Mouse (Mus musculus) frontal cortex, postnatal 10 days (tissue): ENCODE measurements around the gene BC049715.
"Not testable (repeated sequence)": the region's sequence is repeated elsewhere in the genome, so short reads cannot be mapped to it uniquely, and the experiment has no call there.

ENCODE experiments used
- DNase-seq, 2 experiments: peaks; one replicate each; pipeline ENCODE4 v3.0.0; 2022; ENCODE audit warnings: low spot score in 2 of 2, mixed read lengths in 1 of 2

BC049715 gene

DNA sequence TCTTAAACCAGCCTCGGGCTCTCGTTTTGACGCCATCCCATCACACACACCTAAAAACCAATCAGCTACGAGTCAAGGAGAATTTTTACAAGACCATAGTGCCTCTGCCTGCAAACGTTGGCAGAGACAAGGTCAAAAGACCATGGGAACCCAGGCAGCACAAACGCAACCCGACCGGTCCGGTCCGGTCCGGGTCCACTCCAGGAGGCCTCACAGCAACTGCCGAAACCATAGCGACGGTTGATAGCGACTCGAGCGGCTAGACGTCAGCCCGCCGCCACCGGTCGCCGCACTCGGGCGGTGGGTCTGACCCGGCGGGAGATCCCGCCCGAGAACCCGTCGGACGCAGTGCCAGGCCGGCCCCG, at the start of gene BC049715:
Gene BC049715, plus strand, starts transcription at position 111 of the 365 bp plus-strand sequence.
- DNase-seq = no peak

- no peak for DNase-seq
Measured at GRCm38 (mm10) chr6:136781377-136781986, 45.9 kb upstream of the BC049715 start, which contains the start of gene Gucy2c. Gene Gucy2c (minus strand): TSS chr6:136781765.

DNA sequence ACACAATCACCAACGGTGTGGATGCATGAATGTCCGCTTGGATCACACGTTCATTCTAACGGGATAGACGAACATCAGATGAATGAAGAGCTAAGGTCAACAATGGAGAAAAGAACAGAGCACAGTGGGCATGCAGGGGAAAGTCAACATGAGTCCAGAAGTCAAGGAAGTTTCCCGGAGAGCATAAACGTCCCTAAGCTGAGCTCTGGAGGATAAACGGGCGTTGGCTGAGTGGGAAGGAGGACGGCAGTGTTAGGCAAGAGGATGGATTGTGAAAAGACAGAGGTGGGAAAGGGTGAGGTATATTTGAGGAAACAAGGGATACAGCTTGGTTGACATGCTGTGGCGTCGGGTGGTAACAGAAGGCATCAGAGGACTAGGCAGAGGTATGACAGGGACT, 45.3 kb upstream of the BC049715 start:
- DNase-seq = no peak

DNA sequence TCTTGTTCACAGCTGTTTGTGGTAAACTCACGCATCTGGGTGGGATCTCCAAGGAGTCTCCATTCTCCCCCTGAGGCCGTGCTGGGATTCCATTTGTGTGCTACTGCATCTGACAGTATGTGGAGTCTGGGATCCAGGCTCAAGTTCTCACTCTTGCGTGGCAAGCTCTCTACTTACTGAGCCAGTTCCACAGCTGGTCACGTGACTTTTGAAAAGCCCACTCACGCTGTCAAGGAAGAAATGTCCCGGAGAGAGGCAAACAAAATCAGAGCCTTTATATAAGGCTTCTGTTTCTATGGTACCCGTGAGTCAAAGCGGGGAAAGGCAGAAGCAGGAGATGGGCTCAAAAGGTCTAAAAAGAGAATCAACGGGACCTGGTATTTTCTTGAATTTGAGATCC, 44.7 kb upstream of the BC049715 start:
- DNase-seq = peak in 1 of 2 experiments; percentile 31

DNA sequence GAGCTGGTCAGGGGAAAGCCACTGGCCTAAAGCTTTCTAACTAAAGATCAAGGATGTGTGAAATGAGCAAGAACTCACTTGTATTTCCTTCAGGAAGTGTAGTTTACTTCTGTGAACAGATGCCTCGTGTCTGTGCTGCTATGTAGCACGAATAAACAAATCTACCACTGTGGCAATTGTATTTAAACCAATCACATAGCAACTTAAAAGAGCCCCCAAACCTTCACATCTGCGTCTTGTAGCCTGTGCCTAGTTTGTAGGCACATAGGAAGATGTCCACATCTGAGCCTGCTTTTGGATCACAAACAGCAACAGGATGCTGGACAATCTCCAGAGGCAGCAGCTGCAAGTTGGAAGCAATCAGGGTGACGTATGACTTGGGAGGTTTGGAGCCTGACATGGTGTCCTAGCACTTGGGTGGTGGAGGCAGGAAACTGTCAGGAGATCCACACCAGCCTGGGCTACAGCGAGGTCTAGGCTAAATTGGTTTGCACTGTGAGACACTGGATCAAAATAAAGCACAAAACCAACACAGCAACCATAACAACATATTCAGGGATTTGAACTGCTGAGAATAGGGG, 37.9 kb upstream of the BC049715 start:
- DNase-seq = no peak

DNA sequence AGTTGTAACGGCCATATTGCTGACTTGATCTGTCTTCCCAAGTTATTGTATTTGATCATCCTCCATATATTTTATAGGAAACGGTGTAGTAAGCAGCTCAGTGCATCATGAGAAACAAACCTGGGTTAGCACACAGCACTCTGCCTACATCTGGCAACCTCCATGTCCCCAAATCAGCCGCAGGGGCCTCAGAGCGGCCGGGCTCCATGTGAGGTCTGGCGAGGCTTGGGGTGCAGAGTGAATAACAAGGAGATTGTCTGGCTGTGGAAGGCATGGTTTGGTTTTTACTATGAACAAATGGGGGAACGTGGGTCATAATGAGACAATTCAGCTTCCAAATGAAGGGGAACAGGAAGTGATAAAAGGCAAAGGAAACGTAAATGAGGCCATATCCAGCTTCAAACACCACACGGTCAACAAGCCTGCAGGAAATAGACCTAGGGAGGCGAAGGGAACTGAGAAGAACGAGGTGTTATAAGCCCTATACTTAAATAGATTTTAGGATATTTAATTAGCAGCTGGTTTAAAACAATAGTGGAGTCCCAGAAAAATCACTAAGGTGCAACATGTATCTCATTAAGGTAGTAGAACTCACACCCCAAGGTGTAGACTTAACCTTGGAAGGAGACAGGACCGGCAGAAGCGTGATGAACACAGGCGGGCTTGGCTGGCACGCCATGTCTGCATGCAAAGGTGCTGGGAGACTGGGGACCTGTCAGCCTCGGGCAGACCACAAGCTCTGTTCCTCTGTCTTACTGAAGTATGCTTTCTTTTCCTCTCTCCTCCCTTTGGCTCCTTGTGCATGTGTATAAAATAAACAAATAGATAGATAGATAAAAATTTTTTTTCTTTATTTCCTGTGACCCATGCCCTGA, 34.3 kb upstream of the BC049715 start:
- no peak for DNase-seq

- no peak for DNase-seq
Measured at GRCm38 (mm10) chr6:136793831-136794525, 33.4 kb upstream of the BC049715 start.

GRCm38 (mm10) chr6:136795110-136795509, 32.3 kb upstream of the BC049715 start:
- DNase-seq = no peak

- DNase-seq = no peak
Measured at GRCm38 (mm10) chr6:136795850-136796249, 31.6 kb upstream of the BC049715 start.

DNA sequence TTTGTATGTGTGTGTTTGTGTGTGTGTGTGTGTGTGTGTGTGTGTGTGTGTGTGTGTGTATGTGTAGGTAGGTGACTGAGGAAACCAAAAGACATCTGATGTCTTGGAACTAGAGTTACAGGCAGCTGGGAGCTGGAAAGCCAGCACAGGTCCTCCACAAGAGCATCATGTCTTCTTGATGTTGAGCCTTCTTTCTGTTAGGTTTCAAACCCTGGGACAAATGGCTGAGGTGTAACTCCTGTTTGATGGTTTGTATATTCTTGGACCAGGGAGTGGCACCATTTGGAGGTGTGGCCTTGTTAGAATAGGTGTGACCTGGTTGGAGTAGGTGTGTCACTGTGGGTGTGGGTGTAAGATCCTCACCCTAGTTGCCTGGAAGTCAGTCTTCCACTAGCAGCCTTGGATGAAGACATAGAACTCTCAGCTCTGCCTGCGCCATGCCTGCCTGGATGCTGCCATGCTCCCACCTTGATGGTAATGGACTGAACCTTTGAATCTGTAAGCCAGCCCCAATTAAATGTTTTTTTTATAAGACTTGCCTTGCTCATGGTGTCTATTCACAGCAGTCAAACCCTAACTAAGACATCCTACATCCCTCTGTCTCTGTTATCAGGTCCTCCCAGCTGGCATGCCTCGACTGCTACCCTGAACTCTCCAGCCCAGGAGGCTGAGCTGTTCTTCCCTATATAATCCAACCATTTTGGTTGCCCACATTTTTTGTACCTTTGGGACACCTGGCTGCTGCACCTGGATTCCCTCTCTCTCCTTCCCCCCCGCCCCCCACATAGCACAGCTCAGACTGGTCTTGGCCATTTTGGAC, 29.3 kb upstream of the BC049715 start:
- not testable (repeated sequence) for DNase-seq

DNA sequence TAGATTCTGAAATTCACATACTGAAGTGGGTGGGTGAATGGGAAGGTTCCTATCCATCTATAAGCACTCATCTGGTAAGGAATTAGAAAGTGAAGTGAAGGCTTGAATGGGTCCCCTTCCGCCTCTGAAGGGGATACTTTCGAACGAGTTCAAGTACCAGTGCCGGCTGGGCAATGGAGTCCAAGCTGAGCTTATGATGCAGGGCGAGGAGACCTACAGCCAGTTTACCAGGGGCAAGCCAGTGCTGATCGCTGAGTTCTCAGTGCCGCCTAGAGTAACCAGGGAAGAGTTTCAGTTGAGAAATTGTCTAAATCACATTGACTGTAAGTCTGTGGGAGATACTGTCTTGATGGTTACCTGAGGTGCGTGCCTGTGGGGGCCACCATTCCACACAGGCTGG, 26.7 kb upstream of the BC049715 start:
- DNase-seq = no peak

- DNase-seq = no peak
Measured at GRCm38 (mm10) chr6:136801274-136801673, 26.2 kb upstream of the BC049715 start.

DNA sequence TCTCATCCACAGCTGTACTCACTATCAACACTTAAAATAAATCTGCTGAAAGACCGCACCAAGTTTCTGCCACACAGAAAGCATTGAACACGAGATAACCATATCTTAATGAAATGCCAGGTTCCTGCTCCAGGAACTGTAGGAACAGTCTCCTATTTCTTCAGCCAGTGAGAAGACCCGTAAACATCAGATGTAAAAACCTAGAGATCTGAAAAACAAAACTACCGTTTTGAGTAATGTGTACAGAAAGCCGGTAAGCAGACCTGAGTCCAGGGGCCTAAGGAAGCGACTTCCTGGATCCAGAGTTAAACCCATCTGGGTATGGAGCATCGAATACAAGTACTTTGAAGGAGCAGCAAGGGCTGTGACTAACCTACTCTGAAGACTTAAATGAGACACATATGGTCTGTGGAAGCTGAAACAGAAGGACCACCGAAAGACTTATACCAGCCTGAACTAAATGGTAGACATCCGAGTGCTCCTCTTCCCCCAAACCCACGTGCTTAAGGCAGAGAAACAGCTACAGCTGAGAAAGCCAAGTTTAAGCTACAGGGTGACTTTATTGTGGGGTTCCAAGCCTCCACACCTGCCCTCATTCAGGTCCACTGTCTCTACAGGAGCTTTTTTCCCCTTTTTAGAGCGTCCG, 24.2 kb upstream of the BC049715 start:
- DNase-seq = no peak

DNA sequence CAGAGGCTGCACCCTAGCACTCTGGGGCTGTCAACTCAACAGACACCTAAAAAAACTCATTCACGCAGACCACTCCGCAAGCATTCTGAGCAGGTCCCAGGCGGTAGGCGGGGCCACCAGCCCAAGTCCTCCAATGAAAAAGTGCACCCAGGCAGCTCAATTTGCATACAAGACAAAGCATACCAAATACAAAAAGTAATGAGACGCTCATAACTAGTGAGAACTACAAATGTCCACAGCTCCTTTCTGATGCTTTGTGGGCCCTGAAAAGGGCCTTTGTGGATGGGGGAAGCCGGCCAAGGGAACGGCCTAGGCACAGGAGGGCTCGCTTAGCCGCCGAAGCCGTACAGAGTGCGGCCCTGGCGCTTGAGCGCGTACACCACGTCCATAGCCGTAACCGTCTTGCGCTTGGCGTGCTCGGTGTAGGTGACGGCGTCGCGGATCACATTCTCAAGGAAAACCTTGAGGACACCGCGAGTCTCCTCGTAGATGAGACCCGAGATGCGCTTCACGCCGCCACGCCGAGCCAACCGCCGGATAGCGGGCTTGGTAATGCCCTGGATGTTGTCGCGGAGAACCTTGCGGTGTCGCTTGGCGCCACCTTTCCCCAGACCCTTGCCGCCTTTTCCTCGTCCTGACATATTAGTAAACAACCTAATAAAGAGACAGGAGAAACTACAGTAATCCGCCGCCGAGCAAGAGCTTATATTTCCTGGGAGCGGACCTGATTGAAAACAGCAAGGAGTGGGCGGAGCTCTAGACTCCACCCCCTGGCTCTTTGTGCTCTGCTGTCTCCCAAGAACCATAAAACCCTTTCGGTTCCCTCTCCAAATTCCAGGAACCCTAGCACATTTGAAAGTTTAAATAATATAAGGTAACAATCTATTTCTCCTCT, 23.4 kb upstream of the BC049715 start, which contains the start of gene Hist4h4:
Gene Hist4h4, minus strand, starts transcription at position 677 of the 895 bp plus-strand sequence.
- peak; percentile 86 to 94 for DNase-seq

- DNase-seq = no peak
Measured at GRCm38 (mm10) chr6:136804705-136805408, 22.6 kb upstream of the BC049715 start.

GRCm38 (mm10) chr6:136805409-136805775, 22.0 kb upstream of the BC049715 start:
- no peak for DNase-seq

DNA sequence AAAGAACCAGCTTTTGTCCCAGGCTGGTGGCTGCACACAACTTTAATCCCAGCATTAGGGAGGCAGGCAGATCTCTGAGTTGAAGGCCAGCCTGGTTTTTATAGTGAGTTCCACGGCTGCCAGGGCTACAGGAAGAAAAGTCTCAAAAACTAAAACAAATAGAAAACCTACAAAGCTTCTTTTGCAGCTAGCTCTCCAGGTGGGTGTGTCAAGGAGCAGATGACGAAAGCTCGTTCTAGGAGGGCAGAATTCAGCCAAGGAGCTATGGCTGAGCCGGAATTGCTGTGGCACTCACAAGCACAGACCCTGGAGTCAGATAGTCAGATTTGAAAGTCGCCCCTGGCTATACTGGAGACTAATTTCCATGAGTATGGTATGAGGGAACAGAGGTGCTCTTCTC, 20.6 kb upstream of the BC049715 start:
- DNase-seq = no peak

DNA sequence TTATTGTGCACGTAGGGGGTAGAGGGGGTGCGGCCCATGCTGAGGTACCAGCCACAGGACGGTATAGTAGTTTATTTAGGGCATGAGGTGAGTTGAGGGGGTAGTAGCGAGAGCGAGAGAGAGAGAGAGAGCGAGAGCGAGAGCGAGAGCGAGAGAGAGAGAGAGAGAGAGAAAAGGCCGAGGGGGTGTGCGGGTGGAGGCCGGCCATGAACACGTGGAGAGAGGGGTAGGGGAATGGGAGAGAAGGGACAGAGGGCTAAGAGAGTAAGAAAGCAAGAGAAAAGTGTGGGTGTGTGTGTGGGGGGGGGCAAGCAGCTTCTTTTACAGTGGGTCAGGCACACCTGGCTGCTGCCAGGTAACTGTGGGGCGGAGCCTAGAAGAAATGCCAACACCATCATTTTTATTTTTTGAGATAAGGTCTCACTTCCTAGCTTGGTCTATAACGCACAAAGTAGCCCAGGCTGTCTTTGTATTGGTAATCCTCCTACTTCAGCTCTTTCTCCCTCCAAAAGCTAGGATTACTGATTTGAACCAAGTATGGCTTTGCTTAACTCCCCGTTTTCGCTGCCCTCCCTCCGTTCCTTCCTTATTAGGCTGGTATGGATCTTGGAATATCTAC, 19.9 kb upstream of the BC049715 start:
- no peak for DNase-seq

DNA sequence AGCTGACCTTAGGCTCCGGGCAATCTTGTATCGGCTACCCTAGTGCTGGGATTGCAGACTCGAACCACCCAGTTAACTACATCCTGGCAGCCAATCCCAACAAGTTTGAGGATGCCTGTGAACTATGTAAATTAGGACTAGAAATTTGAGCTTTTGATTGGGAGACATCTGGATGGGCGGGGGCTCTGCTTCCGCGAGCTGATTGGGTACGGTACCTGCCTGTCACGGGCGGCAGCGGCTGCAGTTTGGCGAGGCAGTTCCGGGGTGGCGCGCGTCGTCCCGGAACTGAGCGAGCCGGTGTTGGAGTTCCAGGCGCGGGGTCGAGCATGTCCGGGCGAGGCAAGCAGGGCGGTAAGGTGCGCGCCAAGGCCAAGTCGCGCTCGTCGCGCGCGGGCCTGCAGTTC, 19.4 kb upstream of the BC049715 start, which contains the start of gene H2afj:
Gene H2afj, plus strand, starts transcription at position 231 of the 404 bp plus-strand sequence.
- DNase-seq = peak; percentile 95 to 96
